Comparison of ENCODE assay signal across 25 mouse cellular contexts in genomic region chr16:78247189-78247588, GRCm38 (mm10). TPM values are rescaled to one million over a fixed set of nuclear protein-coding genes. Genes with fewer than 3 reads are reported as not detected.
"Had no signal": no experiment of that assay in that cellular context is flagged by ENCODE, and none has a peak within 500 bp of the region (broad histone marks: within the 10 kb centered on the region; RNA-seq: fewer than 3 reads in every experiment).

No protein-coding gene starts in this region.

- H3K36me3 ChIP-seq: embryonic facial prominence, embryonic 10.5 days; embryonic facial prominence, embryonic 12.5 days; embryonic facial prominence, embryonic 13.5 days; embryonic facial prominence, embryonic 15.5 days; forebrain, embryonic 10.5 days; forebrain, embryonic 12.5 days; forebrain, embryonic 15.5 days; heart, embryonic 10.5 days had no signal

- H3K27me3 ChIP-seq: embryonic facial prominence, embryonic 12.5 days; embryonic facial prominence, embryonic 13.5 days; embryonic facial prominence, embryonic 15.5 days; forebrain, embryonic 12.5 days; forebrain, embryonic 13.5 days; forebrain, embryonic 15.5 days had no signal

- H3K27ac ChIP-seq: embryonic facial prominence, embryonic 10.5 days; embryonic facial prominence, embryonic 12.5 days; embryonic facial prominence, embryonic 13.5 days; forebrain, embryonic 10.5 days; forebrain, embryonic 12.5 days; forebrain, embryonic 13.5 days; forebrain, embryonic 15.5 days; gastrocnemius, adult 2 months; heart, adult 2 months; heart, embryonic 10.5 days had no signal

- H3K4me1 ChIP-seq: embryonic facial prominence, embryonic 12.5 days; embryonic facial prominence, embryonic 13.5 days; embryonic facial prominence, embryonic 15.5 days; forebrain, embryonic 12.5 days; forebrain, embryonic 13.5 days had no signal

- H3K4me3 ChIP-seq: embryonic facial prominence, embryonic 10.5 days; embryonic facial prominence, embryonic 12.5 days; embryonic facial prominence, embryonic 13.5 days; embryonic facial prominence, embryonic 15.5 days; erythroblast, embryonic 14.5 days; forebrain, embryonic 10.5 days; forebrain, embryonic 12.5 days; forebrain, embryonic 13.5 days; forebrain, embryonic 15.5 days; gastrocnemius, adult 2 months; heart, adult 2 months; heart, embryonic 10.5 days had no signal

- ATAC-seq: forebrain, embryonic 13.5 days; forebrain, embryonic 14.5 days; forebrain, embryonic 15.5 days had no signal

- H3K9me3 ChIP-seq: embryonic facial prominence, embryonic 10.5 days; embryonic facial prominence, embryonic 12.5 days; embryonic facial prominence, embryonic 13.5 days; embryonic facial prominence, embryonic 15.5 days; forebrain, embryonic 10.5 days; forebrain, embryonic 12.5 days; forebrain, embryonic 13.5 days; forebrain, embryonic 15.5 days; heart, embryonic 10.5 days had no signal

- H3K4me2 ChIP-seq: embryonic facial prominence, embryonic 12.5 days; embryonic facial prominence, embryonic 13.5 days; embryonic facial prominence, embryonic 15.5 days; forebrain, embryonic 12.5 days; forebrain, embryonic 13.5 days; forebrain, embryonic 15.5 days had no signal

- H3K9ac ChIP-seq: embryonic facial prominence, embryonic 12.5 days; embryonic facial prominence, embryonic 13.5 days; embryonic facial prominence, embryonic 15.5 days; forebrain, embryonic 12.5 days; forebrain, embryonic 13.5 days; forebrain, embryonic 15.5 days; forebrain, postnatal 0 days had no signal

- DNase-seq: cerebellum, adult 8-10 months; cerebellum, adult 9-11 months; cerebellum, postnatal 25 days; cerebellum, postnatal 36 days; embryo, embryonic 11 days; gastrocnemius, adult 2 months; gastrocnemius, postnatal 10 days; gastrocnemius, postnatal 14 days; gastrocnemius, postnatal 25 days; gastrocnemius, postnatal 36 days; heart, adult 11 months; heart, adult 18-20 months; heart, adult 2 months had no signal

RNA-seq across cellular contexts. Expression of gene Cxadr, which starts 54.1 kb away (rescaled TPM):
- polyA plus RNA-seq: erythroblast, embryonic 14.5 days had no signal
